Mouse (Mus musculus) kidney, postnatal 0 days (tissue): Measurements from ENCODE around the gene Cnn1. TPM values are rescaled to one million over a fixed set of nuclear protein-coding genes. Genes with fewer than 3 reads are reported as not detected.
A peak's percentile ranks its signal among the peaks of the same experiment; 100 is the strongest.

Experiments used
- ATAC-seq: fragments of 200-750 bp; cut with Nextera tagmentation; replicated peaks from 2 replicates; pipeline ENCODE4 v1.8.0; 2017; ENCODE audit warnings: low read depth, moderate number of reproducible peaks, moderate TSS enrichment, moderate library complexity; ENCODE audit not compliant: low FRiP score
- DNase-seq: peaks from one replicate; pipeline ENCODE4 v3.0.0-alpha.2; 2016; ENCODE audit warnings: low spot score
- H3K27ac ChIP-seq: fragments of 300-500 bp; sonication (generic); 2 replicates; pipeline ENCODE4 v1.5.1; 2014; ENCODE audit warnings: mild to moderate bottlenecking
- H3K27me3 ChIP-seq: fragments of 300-500 bp; sonication (generic); 2 replicates; pipeline ENCODE4 v1.6.1; 2014; ENCODE audit warnings: low read length, mixed read lengths; ENCODE audit not compliant: insufficient read depth
- H3K36me3 ChIP-seq: fragments of 300-500 bp; sonication (generic); 2 replicates; pipeline ENCODE4 v1.6.1; 2014; ENCODE audit warnings: low read length, mixed read lengths; ENCODE audit not compliant: insufficient read depth
- H3K4me1 ChIP-seq: fragments of 300-500 bp; sonication (generic); replicated peaks from 2 replicates; pipeline ENCODE4 v1.6.1; 2014; ENCODE audit warnings: antibody characterized with exemption, low read length, mixed read lengths; ENCODE audit not compliant: insufficient read depth
- H3K4me2 ChIP-seq: fragments of 300-500 bp; sonication (generic); 2 replicates; pipeline ENCODE4 v1.6.1; 2014; ENCODE audit warnings: mild to moderate bottlenecking, low read length, moderate library complexity, mixed read lengths
- H3K4me3 ChIP-seq: fragments of 300-500 bp; sonication (generic); replicated peaks from 2 replicates; pipeline ENCODE4 v1.5.1; 2014; ENCODE audit warnings: low read depth, low read length
- H3K9ac ChIP-seq: fragments of 300-500 bp; sonication (generic); 2 replicates; pipeline ENCODE4 v1.6.1; 2014; ENCODE audit warnings: low read depth, low read length
- H3K9me3 ChIP-seq: fragments of 300-500 bp; sonication (generic); replicated peaks from 2 replicates; pipeline ENCODE4 v1.6.1; 2016; ENCODE audit warnings: low read length, inconsistent platforms, mixed read lengths
- CTCF ChIP-seq: IDR thresholded peaks from 2 replicates; pipeline ENCODE4 v1.5.1; 2016; ENCODE audit warnings: antibody characterized with exemption, low read depth, mild to moderate bottlenecking, moderate library complexity
- WGBS: fragments of 180-500 bp; shearing (Covaris S2); extraction: QIAGEN DNeasy Blood & Tissue Kit; methylation state at CpG from one replicate; pipeline ENCODE4 v1.1.7; 2014; 5-methylcytosine and 5-hydroxymethylcytosine counted together
- microRNA-seq: library from miRNA; unstranded; fragments of <30 nt; microRNA quantifications from one replicate; pipeline ENCODE4, GENCODE M21; 2016
- polyA plus RNA-seq: library from polyadenylated mRNA; unstranded; fragments of >200 nt; fragmentation: Nextera tagmentation; extraction: Ambion mirVana; gene quantifications from 2 replicates; pipeline ENCODE4 v1.2.1, GENCODE M21; 2015

Cnn1 gene
- polyA plus RNA-seq, 1 experiment from 2014 or later = 30.8 TPM

DNA sequence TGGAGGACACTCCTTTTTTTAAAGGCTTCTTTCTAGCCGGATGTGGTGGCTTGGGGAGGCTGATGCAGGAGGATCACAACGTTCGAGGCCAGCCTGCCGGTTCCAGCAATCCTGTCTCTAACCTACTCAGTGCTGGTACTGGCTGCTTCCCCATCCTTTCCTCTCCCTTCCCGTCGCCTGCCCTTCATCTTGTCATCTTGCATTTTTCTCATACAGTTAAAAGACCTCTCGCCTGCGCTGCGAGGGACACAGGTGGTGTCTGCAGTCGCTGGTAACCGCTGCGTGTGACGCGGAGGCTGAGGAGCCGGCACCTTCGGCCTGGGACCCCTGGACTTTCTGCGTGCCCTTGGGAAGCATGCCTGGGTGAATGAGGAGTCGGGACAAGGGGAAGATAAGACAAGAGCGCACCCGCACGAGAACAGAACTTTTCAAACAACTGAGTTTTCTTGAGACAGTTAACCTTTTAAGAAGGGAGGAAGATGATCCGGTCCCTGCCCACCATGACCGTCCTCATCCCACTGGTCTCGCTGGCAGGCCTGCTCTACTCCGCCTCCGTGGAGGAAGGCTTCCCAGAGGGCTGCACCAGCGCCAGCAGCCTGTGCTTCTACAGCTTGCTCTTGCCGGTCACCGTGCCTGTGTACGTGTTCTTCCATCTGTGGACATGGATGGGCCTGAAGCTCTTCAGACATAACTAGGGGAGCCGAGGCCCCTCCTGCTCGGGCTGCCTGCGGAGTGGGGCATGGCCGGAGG is 58.7 kb downstream of the Cnn1 start:
- no peaks in the 10 kb centered on the region for H3K9me3 ChIP-seq

More for the DNA sequence above, 58.7 kb downstream of the Cnn1 start:
- WGBS = 74% methylated on average over 34 of the region's 34 CpGs
- Histone ChIP-seq H3K4me1 (peaks cover 7% of the 10 kb centered on the region; the same call in 1 of the 2 replicates), H3K4me3 (peak overlapping the region; percentile 71), H3K27ac (no peak overlapping the region), H3K9ac (peak overlapping the region; percentile 88), H3K27me3 (no peaks in the 10 kb centered on the region), H3K36me3 (no peaks in the 10 kb centered on the region; the same call in 1 of the 2 replicates), H3K4me2 (peak overlapping the region; percentile 81)
- TF ChIP-seq CTCF = no peak
- DNase-seq = no peak
- ATAC-seq = no peak

Small RNA genes lying within 50 kb of the gene (microRNA-seq; reads per million reads assigned to microRNA genes)
- not detected for gene Mir7084

Other genes with a start within 250 kb of the Cnn1 start
- gene Dock6, start 246.6 kb upstream of the Cnn1 start, polyA plus RNA-seq = 28.3 and 28.7 TPM in 2 replicates
- gene Rab3d, start 181.0 kb upstream of the Cnn1 start, polyA plus RNA-seq = 12.0 and 13.3 TPM in 2 replicates
- 1.8 and 2.0 TPM in 2 replicates for gene Ccdc159, start 171.7 kb upstream of the Cnn1 start, polyA plus RNA-seq
- 82.9 and 83.7 TPM in 2 replicates for gene Tmem205, start 171.7 kb upstream of the Cnn1 start, polyA plus RNA-seq
- gene Plppr2, start 162.2 kb upstream of the Cnn1 start, polyA plus RNA-seq = 4.3 and 4.8 TPM in 2 replicates
- gene Swsap1, start 143.5 kb upstream of the Cnn1 start, polyA plus RNA-seq = 7.5 and 8.1 TPM in 2 replicates
- gene Epor, start 135.7 kb upstream of the Cnn1 start, polyA plus RNA-seq = 16.1 and 17.2 TPM in 2 replicates
- 26.8 and 29.2 TPM in 2 replicates for gene Rgl3, start 109.8 kb upstream of the Cnn1 start, polyA plus RNA-seq
- gene Ccdc151, start 96.6 kb upstream of the Cnn1 start, polyA plus RNA-seq = 1.2 and 1.4 TPM in 2 replicates
- gene Prkcsh, start 96.4 kb upstream of the Cnn1 start, polyA plus RNA-seq = 79.6 and 92.8 TPM in 2 replicates
- 0.05 and 0.12 TPM in 2 replicates for gene Elavl3, start 47.2 kb upstream of the Cnn1 start, polyA plus RNA-seq
- not detected in 2 replicates for gene Gm49318, start 28.0 kb upstream of the Cnn1 start, polyA plus RNA-seq
- 8.3 and 8.9 TPM in 2 replicates for gene Zfp653, start 27.8 kb upstream of the Cnn1 start, polyA plus RNA-seq
- 56.2 and 61.3 TPM in 2 replicates for gene Ecsit, start 13.8 kb upstream of the Cnn1 start, polyA plus RNA-seq
- gene Elof1, start 18.0 kb downstream of the Cnn1 start, polyA plus RNA-seq = 160 and 172 TPM in 2 replicates
- gene Acp5, start 36.5 kb downstream of the Cnn1 start, polyA plus RNA-seq = 6.2 and 6.3 TPM in 2 replicates
- 102 and 111 TPM in 2 replicates for gene Pigyl, start 57.6 kb downstream of the Cnn1 start, polyA plus RNA-seq
- gene Zfp872, start 88.9 kb downstream of the Cnn1 start, polyA plus RNA-seq = 0.11 and 0.18 TPM in 2 replicates
- gene Zfp809, start 126.5 kb downstream of the Cnn1 start, polyA plus RNA-seq = 12.6 and 14.5 TPM in 2 replicates
- 3.1 and 3.3 TPM in 2 replicates for gene Zfp599, start 160.7 kb downstream of the Cnn1 start, polyA plus RNA-seq
- gene Zfp810, start 208.4 kb downstream of the Cnn1 start, polyA plus RNA-seq = 16.9 and 18.2 TPM in 2 replicates